Mouse (Mus musculus) MEL (cell line): ENCODE results near the gene Yipf2. TPM values are rescaled to one million over a fixed set of nuclear protein-coding genes. Genes with fewer than 3 reads are reported as not detected.

Experiments used
- DNase-seq: peaks from one replicate; pipeline ENCODE4 v3.0.0; 2011; ENCODE audit warnings: low read depth, low spot score
- H3K27ac ChIP-seq: 2 replicates; pipeline ENCODE4 v1.5.1; 2012; ENCODE audit warnings: low read depth, mild to moderate bottlenecking, control low read depth, low read length, moderate library complexity; ENCODE audit not compliant: control insufficient read depth
- H3K27me3 ChIP-seq, 2 experiments: fragments of 150-350 bp in 1 of 2; sonication (generic) in 1 of 2; 2 replicates each; pipeline ENCODE4 v1.6.1; 2012; ENCODE audit warnings: low read length in 2 of 2, mild to moderate bottlenecking in 2 of 2, improper control_type of control experiment in 1 of 2, moderate library complexity in 1 of 2; ENCODE audit not compliant: insufficient read depth in 2 of 2, control insufficient read depth in 1 of 2
- H3K36me3 ChIP-seq, 2 experiments: 2 replicates each; pipeline ENCODE4 v1.6.1; 2012 to 2014; ENCODE audit warnings: low read length in 2 of 2, improper control_type of control experiment in 1 of 2, inconsistent platforms in 1 of 2, mild to moderate bottlenecking in 1 of 2; ENCODE audit not compliant: insufficient read depth in 2 of 2, control insufficient read depth in 1 of 2
- H3K4me1 ChIP-seq, 2 experiments: fragments of 150-350 bp in 1 of 2; sonication (generic) in 1 of 2; 2 replicates each; pipeline ENCODE4 v1.6.1; 2012; ENCODE audit warnings: low read length in 2 of 2, improper control_type of control experiment in 1 of 2, mild to moderate bottlenecking in 1 of 2; ENCODE audit not compliant: insufficient read depth in 2 of 2, control insufficient read depth in 1 of 2
- H3K4me3 ChIP-seq, 2 experiments: fragments of 150-350 bp in 1 of 2; sonication (generic) in 1 of 2; 2 replicates each; pipeline ENCODE4 v1.5.1; 2012; ENCODE audit warnings: low read depth in 2 of 2, low read length in 2 of 2, mild to moderate bottlenecking in 2 of 2, moderate library complexity in 2 of 2, control low read depth in 1 of 2, improper control_type of control experiment in 1 of 2; ENCODE audit not compliant: control insufficient read depth in 1 of 2, insufficient read depth in 1 of 2
- H3K79me2 ChIP-seq: 2 replicates; pipeline ENCODE4 v1.6.1; 2012; ENCODE audit warnings: mild to moderate bottlenecking, low read length, moderate library complexity; ENCODE audit not compliant: control insufficient read depth, poor library complexity, insufficient read depth
- H3K9ac ChIP-seq: 2 replicates; pipeline ENCODE4 v1.6.1; 2012; ENCODE audit warnings: low read depth, mild to moderate bottlenecking, control low read depth, low read length, moderate library complexity; ENCODE audit not compliant: control insufficient read depth, poor library complexity, severe bottlenecking
- H3K9me3 ChIP-seq: fragments of 150-350 bp; sonication (generic); replicated peaks from 2 replicates; pipeline ENCODE4 v1.6.1; 2012; ENCODE audit warnings: mild to moderate bottlenecking, low read length, improper control_type of control experiment, moderate library complexity; ENCODE audit not compliant: insufficient read depth
- CHD1 ChIP-seq: IDR thresholded peaks from 2 replicates; pipeline ENCODE4 v1.6.1; 2012; ENCODE audit warnings: low read depth, mild to moderate bottlenecking, inconsistent platforms, low read length, improper control_type of control experiment
- CHD2 ChIP-seq: IDR thresholded peaks from 2 replicates; pipeline ENCODE4 v1.6.1; 2011; ENCODE audit warnings: low read length, improper control_type of control experiment
- CTCF ChIP-seq, 3 experiments: IDR thresholded peaks in 2 of 3; conservative IDR thresholded peaks in 1 of 3; 2 replicates each; pipeline ENCODE4 v1.5.1; 2011 to 2012; ENCODE audit warnings: low read length in 3 of 3, low read depth in 2 of 3, mild to moderate bottlenecking in 2 of 3, improper control_type of control experiment in 1 of 3, inconsistent platforms in 1 of 3, mixed read lengths in 1 of 3, moderate library complexity in 1 of 3; ENCODE audit not compliant: control insufficient read depth in 1 of 3, insufficient read depth in 1 of 3, poor library complexity in 1 of 3, severe bottlenecking in 1 of 3
- ELF1 ChIP-seq: IDR thresholded peaks from 2 replicates; pipeline ENCODE4 v1.6.1; 2014; ENCODE audit warnings: low read depth, mild to moderate bottlenecking, inconsistent platforms, low read length, improper control_type of control experiment, moderate library complexity
- EP300 ChIP-seq, 2 experiments: IDR thresholded peaks; 2 replicates each; pipeline ENCODE4 v1.6.1; 2011; ENCODE audit warnings: improper control_type of control experiment in 2 of 2, low read length in 2 of 2, low read depth in 1 of 2, mild to moderate bottlenecking in 1 of 2
- ETS1 ChIP-seq: IDR thresholded peaks from 2 replicates; pipeline ENCODE4 v1.6.1; 2012; ENCODE audit warnings: low read depth, mild to moderate bottlenecking, inconsistent platforms, low read length, improper control_type of control experiment, moderate library complexity
- GABPA ChIP-seq: IDR thresholded peaks from 2 replicates; pipeline ENCODE4 v1.6.1; 2012; ENCODE audit warnings: low read depth, mild to moderate bottlenecking, inconsistent platforms, low read length, improper control_type of control experiment, moderate library complexity
- HCFC1 ChIP-seq: IDR thresholded peaks from 2 replicates; pipeline ENCODE4 v1.6.1; 2012; ENCODE audit warnings: low read depth, mild to moderate bottlenecking, inconsistent platforms, low read length, improper control_type of control experiment, moderate library complexity
- KAT2A ChIP-seq: conservative IDR thresholded peaks from 2 replicates; pipeline ENCODE4 v1.6.1; 2012; ENCODE audit warnings: low read depth, low read length, improper control_type of control experiment, inconsistent platforms
- MAX ChIP-seq: IDR thresholded peaks from 2 replicates; pipeline ENCODE4 v1.6.1; 2011; ENCODE audit warnings: low read length, improper control_type of control experiment
- MEF2A ChIP-seq: IDR thresholded peaks from 2 replicates; pipeline ENCODE4 v1.6.1; 2014; ENCODE audit warnings: low read depth, mild to moderate bottlenecking, inconsistent platforms, low read length, improper control_type of control experiment; ENCODE audit not compliant: poor library complexity, insufficient replicate concordance, severe bottlenecking; ENCODE audit errors: extremely low read depth
- NELFE ChIP-seq: IDR thresholded peaks from 2 replicates; pipeline ENCODE4 v1.6.1; 2011; ENCODE audit warnings: low read depth, low read length, improper control_type of control experiment
- NRF1 ChIP-seq: IDR thresholded peaks from 2 replicates; pipeline ENCODE4 v1.6.1; 2014; ENCODE audit warnings: low read depth, mild to moderate bottlenecking, inconsistent platforms, low read length, improper control_type of control experiment, moderate library complexity; ENCODE audit not compliant: poor library complexity, insufficient read depth, severe bottlenecking
- POLR2A ChIP-seq, 2 experiments: IDR thresholded peaks; 2 replicates each; pipeline ENCODE4 v1.6.1; 2011 to 2012; ENCODE audit warnings: low read length in 2 of 2, mild to moderate bottlenecking in 2 of 2, control low read depth in 1 of 2, improper control_type of control experiment in 1 of 2, low read depth in 1 of 2, moderate library complexity in 1 of 2; ENCODE audit not compliant: control insufficient read depth in 1 of 2, insufficient read depth in 1 of 2, poor library complexity in 1 of 2
- RCOR1 ChIP-seq: IDR thresholded peaks from 2 replicates; pipeline ENCODE4 v1.6.1; 2012; ENCODE audit warnings: low read depth, mild to moderate bottlenecking, inconsistent platforms, low read length, improper control_type of control experiment
- SMC3 ChIP-seq: IDR thresholded peaks from 2 replicates; pipeline ENCODE4 v1.6.1; 2011; ENCODE audit warnings: low read depth, low read length, improper control_type of control experiment
- TBP ChIP-seq: IDR thresholded peaks from 2 replicates; pipeline ENCODE4 v1.8.0; 2011; ENCODE audit warnings: low read depth, low read length, improper control_type of control experiment
- TCF12 ChIP-seq: IDR thresholded peaks from 2 replicates; pipeline ENCODE4 v1.6.1; 2014; ENCODE audit warnings: low read depth, mild to moderate bottlenecking, inconsistent platforms, low read length, improper control_type of control experiment, moderate library complexity
- UBTF ChIP-seq: IDR thresholded peaks from 2 replicates; pipeline ENCODE4 v1.6.1; 2012; ENCODE audit warnings: low read depth, mild to moderate bottlenecking, inconsistent platforms, low read length, improper control_type of control experiment, moderate library complexity, borderline replicate concordance; ENCODE audit not compliant: insufficient read depth
- USF1 ChIP-seq: IDR thresholded peaks from 2 replicates; pipeline ENCODE4 v1.6.1; 2014; ENCODE audit warnings: low read depth, mild to moderate bottlenecking, inconsistent platforms, low read length, improper control_type of control experiment, moderate library complexity
- ZC3H11A ChIP-seq: IDR thresholded peaks from 2 replicates; pipeline ENCODE4 v1.6.1; 2012; ENCODE audit warnings: low read depth, mild to moderate bottlenecking, inconsistent platforms, low read length, improper control_type of control experiment
- ZKSCAN1 ChIP-seq: IDR thresholded peaks from 2 replicates; pipeline ENCODE4 v1.6.1; 2012; ENCODE audit warnings: low read depth, mild to moderate bottlenecking, inconsistent platforms, low read length, improper control_type of control experiment, moderate library complexity
- ZMIZ1 ChIP-seq: IDR thresholded peaks from 2 replicates; pipeline ENCODE4 v1.6.1; 2012; ENCODE audit warnings: low read depth, mild to moderate bottlenecking, inconsistent platforms, low read length, improper control_type of control experiment, moderate library complexity
- ZNF384 ChIP-seq: IDR thresholded peaks from 2 replicates; pipeline ENCODE4 v1.6.1; 2012; ENCODE audit warnings: low read depth, mild to moderate bottlenecking, inconsistent platforms, low read length, improper control_type of control experiment
- polyA plus RNA-seq, 2 experiments: library from polyadenylated mRNA; stranded (reverse) in 1 of 2; unstranded in 1 of 2; fragments of >175 nt in 1 of 2; fragments of >200 nt in 1 of 2; gene quantifications; 2 replicates each; pipeline versions ENCODE4 v1.2.1 to v1.2.4; 2012; ENCODE audit warnings: low replicate concordance in 2 of 2, low read depth in 1 of 2; ENCODE audit not compliant: insufficient read length in 2 of 2, insufficient read depth in 1 of 2, missing spikeins in 1 of 2
- total RNA-seq: library from RNA; depleted of rRNA; stranded (reverse); fragments of 300-350 nt; gene quantifications from 2 replicates; pipeline ENCODE4 v1.2.3, GENCODE M21; 2012

The Yipf2 gene
- total and polyA plus RNA-seq, 3 experiments, result 22.8 to 84.9 TPM; not detected in 1

DNA sequence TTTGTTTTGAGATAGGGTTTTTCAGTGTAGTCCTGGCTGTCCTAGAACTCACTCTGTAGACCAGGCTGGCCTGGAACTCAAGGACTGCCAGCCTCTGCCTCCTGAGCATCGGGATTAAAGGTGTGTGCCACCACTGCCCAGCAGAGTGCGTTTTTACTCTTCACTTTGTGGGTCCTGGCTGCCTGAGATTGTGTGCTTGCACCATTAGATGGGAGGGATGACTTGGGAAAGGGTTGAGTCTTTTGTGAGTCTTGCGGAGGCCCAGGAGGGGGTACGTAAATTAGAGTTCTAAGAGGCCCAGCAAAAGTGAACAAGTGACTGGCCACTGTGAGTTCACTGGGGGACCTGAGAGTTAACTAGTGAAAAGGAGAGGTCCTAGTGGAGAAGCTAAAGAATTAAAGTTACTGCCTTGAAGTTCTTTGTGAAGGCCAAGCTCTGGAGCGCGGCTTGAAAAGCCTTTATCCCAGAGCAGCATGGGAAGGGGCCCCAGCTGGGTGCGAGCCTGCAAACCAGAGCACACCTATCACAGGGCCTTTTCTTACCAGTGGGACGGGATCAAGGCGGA is 47.2 kb downstream of the Yipf2 start:
- peaks cover 35% of the 10 kb centered on the region for H3K79me2 ChIP-seq
- no peaks in the 10 kb centered on the region for H3K9me3 ChIP-seq
- H3K4me3 ChIP-seq, result peak overlapping the region; percentile 67 to 95
- H3K27ac ChIP-seq, result peak overlapping the region; percentile 34
- DNase-seq, result no peak
- H3K27me3 ChIP-seq, result no peaks in the 10 kb centered on the region
- H3K9ac ChIP-seq, result peak overlapping the region; percentile 55
- H3K4me1 ChIP-seq, result peaks cover 15 to 18% of the 10 kb centered on the region in 2 experiments
- H3K36me3 ChIP-seq, result peaks cover 12 to 20% of the 10 kb centered on the region in 2 experiments
- TF ChIP-seq ZC3H11A (0 out of 2 replicates have a peak, but pooled peaks have one; percentile 11), USF1 (0 out of 2 replicates have a peak, but pooled peaks have one; percentile 26), TBP (no peak), NRF1 (0 out of 2 replicates have a peak, but pooled peaks have one; percentile 11), TCF12 (peak; percentile 40; the same call in 1 of the 2 replicates), ZNF384 (no peak), EP300 (IDR thresholded peaks at IDR 0.05; ENCODE audit: low read depth in 1 of 2, low read length in 2 of 2) (peak in 1 of 2 experiments; percentile 60; a peak in 3 of 4 replicates), CHD1 (0 out of 2 replicates have a peak, but pooled peaks have one; percentile 32), SMC3 (0 out of 2 replicates have a peak, but pooled peaks have one; percentile 4), MEF2A (peak; percentile 68; the same call in 1 of the 2 replicates), CHD2 (peak; percentile 47; the same call in 1 of the 2 replicates), KAT2A (no peak), MAX (0 out of 2 replicates have a peak, but pooled peaks have one; percentile 49), ZMIZ1 (peak; percentile 89), ZKSCAN1 (peak; percentile 55; the same call in 1 of the 2 replicates), ETS1 (peak; percentile 65), HCFC1 (peak; percentile 77), ELF1 (peak; percentile 33; the same call in 1 of the 2 replicates), NELFE (peak; percentile 69), CTCF (IDR thresholded peaks at IDR 0.05 in 2 of 3, conservative IDR thresholded peaks at IDR 0.05 in 1 of 3; ENCODE audit: control insufficient read depth in 1 of 3, insufficient read depth in 1 of 3, low read depth in 2 of 3, low read length in 3 of 3, poor library complexity in 1 of 3, severe bottlenecking in 1 of 3) (no peak; a peak in 1 of 6 replicates), POLR2A (IDR thresholded peaks at IDR 0.05; ENCODE audit: control insufficient read depth in 1 of 2, insufficient read depth in 1 of 2, low read depth in 1 of 2, low read length in 2 of 2, poor library complexity in 1 of 2) (peak; percentile 26 to 61; a peak in 2 of 4 replicates), RCOR1 (peak; percentile 55; the same call in 1 of the 2 replicates), GABPA (peak; percentile 44; the same call in 1 of the 2 replicates), UBTF (no peak)
